Mouse (Mus musculus): ENCODE results near the gene Tfr2. TPM values are rescaled to one million over a fixed set of nuclear protein-coding genes. Genes with fewer than 3 reads are reported as not detected.

Gene Tfr2
- total RNA-seq, 2 experiments from 2014 or later: 0.08 TPM; not detected in 1

Small RNA genes within 50 kb of the gene (microRNA-seq; reads per million reads assigned to microRNA genes)
- gene Mir6418: not detected

Other genes with a start within 250 kb of the Tfr2 start
- 1 to 10 TPM; 2.7 to 3.0 TPM for gene Slc12a9, start 236.2 kb upstream of the Tfr2 start, total RNA-seq (2021)
- 10 to 100 TPM; 52.5 to 64.2 TPM for gene Ephb4, start 219.7 kb upstream of the Tfr2 start, total RNA-seq (2021)
- not detected for gene Zan, start 92.8 kb upstream of the Tfr2 start, total RNA-seq (2021)
- 10 to 100 TPM; 14.8 to 15.3 TPM for gene Pop7, start 67.3 kb upstream of the Tfr2 start, total RNA-seq (2021)
- gene Gigyf1, start 51.3 kb upstream of the Tfr2 start, total RNA-seq (2021): 10 to 100 TPM; 28.6 to 29.1 TPM
- not detected for gene Epo, start 36.6 kb upstream of the Tfr2 start, total RNA-seq (2021)
- gene Gnb2, start 36.3 kb upstream of the Tfr2 start, total RNA-seq (2021): 100 to 1,000 TPM; 245 to 246 TPM
- gene Actl6b, start 16.3 kb upstream of the Tfr2 start, total RNA-seq (2021): not detected
- 10 to 100 TPM; 16.2 to 17.5 TPM for gene Mospd3, start 31.2 kb downstream of the Tfr2 start, total RNA-seq (2021)
- gene Pcolce, start 43.9 kb downstream of the Tfr2 start, total RNA-seq (2021): 10 to 100 TPM; 66.9 to 71.3 TPM
- gene Fbxo24, start 59.2 kb downstream of the Tfr2 start, total RNA-seq (2021): under 1 TPM; 0.11 to 0.36 TPM
- gene Lrch4, start 59.3 kb downstream of the Tfr2 start, total RNA-seq (2021): 10 to 100 TPM; 17.6 to 18.2 TPM
- gene Gm20605, start 59.3 kb downstream of the Tfr2 start, total RNA-seq (2021): 1 to 10 TPM; 3.2 to 4.5 TPM
- 1 to 10 TPM; 3.0 to 3.9 TPM for gene Sap25, start 71.5 kb downstream of the Tfr2 start, total RNA-seq (2021)
- under 1 TPM; 0.29 to 0.48 TPM for gene Irs3, start 75.9 kb downstream of the Tfr2 start, total RNA-seq (2021)
- 10 to 100 TPM; 11.8 to 13.3 TPM for gene Agfg2, start 114.9 kb downstream of the Tfr2 start, total RNA-seq (2021)
- under 1 TPM; 0.98 to 0.99 TPM for gene Nyap1, start 171.8 kb downstream of the Tfr2 start, total RNA-seq (2021)
- 100 to 1,000 TPM; 282 to 288 TPM for gene Tsc22d4, start 175.9 kb downstream of the Tfr2 start, total RNA-seq (2021)
- 10 to 100 TPM; 11.1 to 13.4 TPM for gene Ppp1r35, start 209.0 kb downstream of the Tfr2 start, total RNA-seq (2021)
- 10 to 100 TPM; 20.6 to 29.3 TPM for gene Mepce, start 217.8 kb downstream of the Tfr2 start, total RNA-seq (2021)
- under 1 TPM; 0.57 to 0.89 TPM for gene Zcwpw1, start 218.0 kb downstream of the Tfr2 start, total RNA-seq (2021)

Data from heart, postnatal 25 days (tissue).